Mouse (Mus musculus): ENCODE data around the gene Klrb1f. TPM values are rescaled to one million over a fixed set of nuclear protein-coding genes. Genes with fewer than 3 reads are reported as not detected.
"Not testable (repeated sequence)": the region's sequence is repeated elsewhere in the genome, so short reads cannot be mapped to it uniquely, and the experiment has no call there.

Klrb1f gene
- polyA plus RNA-seq, 1 experiment = 1.3 TPM

GRCm38 (mm10) chr6:129065857-129066256 is 20.2 kb downstream of the Klrb1f start:
- Histone ChIP-seq H3K4me1 (ENCODE audit: control insufficient read depth, insufficient read depth, low read length) (no peaks in the 10 kb centered on the region; the same call in 1 of the 2 replicates), H3K4me3 (replicated peaks; ENCODE audit: extremely low read depth, low read depth, low read length) (no peak overlapping the region)
- 64% methylated on average over 3 of the region's 3 CpGs for WGBS
- DNase-seq = no peak
- TF ChIP-seq CTCF (IDR thresholded peaks at IDR 0.05; ENCODE audit: insufficient read depth, low read length) = no peak
- no peak for TF ChIP-seq POLR2A (IDR thresholded peaks at IDR 0.05; ENCODE audit: borderline replicate concordance, extremely low read depth, low read depth, low read length)

- H3K4me3 ChIP-seq (replicated peaks; ENCODE audit: extremely low read depth, low read depth, low read length) = no peak overlapping the region
- no peak for DNase-seq
- TF ChIP-seq CTCF (IDR thresholded peaks at IDR 0.05; ENCODE audit: insufficient read depth, low read length) = no peak
- no peak for TF ChIP-seq POLR2A (IDR thresholded peaks at IDR 0.05; ENCODE audit: borderline replicate concordance, extremely low read depth, low read depth, low read length)
- H3K4me1 ChIP-seq (ENCODE audit: control insufficient read depth, insufficient read depth, low read length) = no peaks in the 10 kb centered on the region; the same call in 1 of the 2 replicates
These were observed 20.8 kb downstream of the Klrb1f start for GRCm38 (mm10) chr6:129066530-129066929.

- peak; percentile 26 for DNase-seq
- no peaks in the 10 kb centered on the region; the same call in 1 of the 2 replicates for H3K4me1 ChIP-seq (ENCODE audit: control insufficient read depth, insufficient read depth, low read length)
- no peak overlapping the region for H3K4me3 ChIP-seq (replicated peaks; ENCODE audit: extremely low read depth, low read depth, low read length)
- TF ChIP-seq POLR2A (IDR thresholded peaks at IDR 0.05; ENCODE audit: borderline replicate concordance, extremely low read depth, low read depth, low read length) (no peak), CTCF (IDR thresholded peaks at IDR 0.05; ENCODE audit: insufficient read depth, low read length) (no peak)
- 26% methylated on average over 1 of the region's 1 CpGs for WGBS
These were observed 21.3 kb downstream of the Klrb1f start for GRCm38 (mm10) chr6:129066986-129067385.

- no peak for TF ChIP-seq CTCF (IDR thresholded peaks at IDR 0.05; ENCODE audit: insufficient read depth, low read length)
- no peak for TF ChIP-seq POLR2A (IDR thresholded peaks at IDR 0.05; ENCODE audit: borderline replicate concordance, extremely low read depth, low read depth, low read length)
- 90% methylated on average over 6 of the region's 6 CpGs for WGBS
- Histone ChIP-seq H3K4me3 (replicated peaks; ENCODE audit: extremely low read depth, low read depth, low read length) (no peak overlapping the region), H3K4me1 (ENCODE audit: control insufficient read depth, insufficient read depth, low read length) (no peaks in the 10 kb centered on the region)
- no peak for DNase-seq
These were observed 39.4 kb downstream of the Klrb1f start for GRCm38 (mm10) chr6:129085098-129085497.

GRCm38 (mm10) chr6:129086031-129086430 is 40.3 kb downstream of the Klrb1f start:
- not testable (repeated sequence) for H3K4me1 ChIP-seq (ENCODE audit: control insufficient read depth, insufficient read depth, low read length); H3K4me3 ChIP-seq (replicated peaks; ENCODE audit: extremely low read depth, low read depth, low read length); DNase-seq
- 78% methylated on average over 2 of the region's 2 CpGs for WGBS

- Histone ChIP-seq H3K4me1 (ENCODE audit: control insufficient read depth, insufficient read depth, low read length) (no peaks in the 10 kb centered on the region), H3K4me3 (replicated peaks; ENCODE audit: extremely low read depth, low read depth, low read length) (no peak overlapping the region)
- 80% methylated on average over 1 of the region's 1 CpGs for WGBS
- TF ChIP-seq POLR2A (IDR thresholded peaks at IDR 0.05; ENCODE audit: borderline replicate concordance, extremely low read depth, low read depth, low read length) (no peak), CTCF (IDR thresholded peaks at IDR 0.05; ENCODE audit: insufficient read depth, low read length) (no peak)
- DNase-seq = no peak
These were observed 42.5 kb downstream of the Klrb1f start for GRCm38 (mm10) chr6:129088161-129088560.

- WGBS = 97% methylated on average over 8 of the region's 8 CpGs
- DNase-seq; H3K4me3 ChIP-seq (replicated peaks; ENCODE audit: extremely low read depth, low read depth, low read length); H3K4me1 ChIP-seq (ENCODE audit: control insufficient read depth, insufficient read depth, low read length): not testable (repeated sequence)
These were observed 42.9 kb downstream of the Klrb1f start for GRCm38 (mm10) chr6:129088596-129088995.

GRCm38 (mm10) chr6:129095166-129095565 is 49.5 kb downstream of the Klrb1f start:
- no peak for DNase-seq
- peaks cover 7% of the 10 kb centered on the region for H3K4me1 ChIP-seq (ENCODE audit: control insufficient read depth, insufficient read depth, low read length)
- TF ChIP-seq POLR2A (IDR thresholded peaks at IDR 0.05; ENCODE audit: borderline replicate concordance, extremely low read depth, low read depth, low read length) = no peak
- TF ChIP-seq CTCF (IDR thresholded peaks at IDR 0.05; ENCODE audit: insufficient read depth, low read length) = no peak
- H3K4me3 ChIP-seq (replicated peaks; ENCODE audit: extremely low read depth, low read depth, low read length) = no peak overlapping the region

GRCm38 (mm10) chr6:129097929-129098328 is 52.2 kb downstream of the Klrb1f start:
- Histone ChIP-seq H3K4me3 (replicated peaks; ENCODE audit: extremely low read depth, low read depth, low read length) (no peak overlapping the region), H3K4me1 (ENCODE audit: control insufficient read depth, insufficient read depth, low read length) (peaks cover 10% of the 10 kb centered on the region)
- no peak for TF ChIP-seq CTCF (IDR thresholded peaks at IDR 0.05; ENCODE audit: insufficient read depth, low read length)
- TF ChIP-seq POLR2A (IDR thresholded peaks at IDR 0.05; ENCODE audit: borderline replicate concordance, extremely low read depth, low read depth, low read length) = no peak
- 19% methylated on average over 1 of the region's 1 CpGs for WGBS
- no peak for DNase-seq

GRCm38 (mm10) chr6:129100794-129101193 is 55.1 kb downstream of the Klrb1f start, which contains the start of gene Clec2e:
TSS of gene Clec2e (minus strand) at chr6:129100913.
- peaks cover 12% of the 10 kb centered on the region for H3K4me1 ChIP-seq (ENCODE audit: control insufficient read depth, insufficient read depth, low read length)
- not testable (repeated sequence) for H3K4me3 ChIP-seq (replicated peaks; ENCODE audit: extremely low read depth, low read depth, low read length); DNase-seq
- WGBS = 66% methylated on average over 1 of the region's 1 CpGs

GRCm38 (mm10) chr6:129101604-129102003 is 55.9 kb downstream of the Klrb1f start:
- WGBS = 91% methylated on average over 1 of the region's 1 CpGs
- no peak for DNase-seq
- TF ChIP-seq POLR2A (IDR thresholded peaks at IDR 0.05; ENCODE audit: borderline replicate concordance, extremely low read depth, low read depth, low read length) (no peak), CTCF (IDR thresholded peaks at IDR 0.05; ENCODE audit: insufficient read depth, low read length) (no peak)
- Histone ChIP-seq H3K4me3 (replicated peaks; ENCODE audit: extremely low read depth, low read depth, low read length) (no peak overlapping the region), H3K4me1 (ENCODE audit: control insufficient read depth, insufficient read depth, low read length) (peaks cover 12% of the 10 kb centered on the region)

All from lung, adult 2 months (tissue).